Mouse (Mus musculus): Measurements from ENCODE around the gene L2hgdh.

DNA sequence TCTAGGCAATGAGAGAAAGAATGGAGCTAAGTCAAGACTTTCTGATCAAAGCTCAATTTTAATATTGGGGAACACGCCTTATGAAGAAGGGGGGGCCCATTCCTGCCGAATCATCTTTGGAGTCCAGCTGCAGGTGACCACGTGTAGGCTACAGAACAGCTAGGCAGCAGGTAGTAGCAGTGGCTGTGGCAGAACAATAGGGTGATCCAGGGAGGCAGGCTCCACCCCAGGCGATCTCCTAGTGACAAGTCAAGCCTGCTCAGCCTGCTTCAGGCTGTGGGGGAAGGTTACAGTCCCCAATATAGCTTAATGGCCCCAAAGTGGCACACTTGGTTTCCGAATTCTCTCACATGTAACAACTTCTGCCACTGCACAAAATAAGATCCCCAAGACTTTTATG lies 7.5 kb upstream of the L2hgdh start:
- TF ChIP-seq CTCF (IDR thresholded peaks at IDR 0.05; ENCODE audit: low read depth, low read length) (no peak), GATA1 (IDR thresholded peaks at IDR 0.05; ENCODE audit: borderline replicate concordance, low read length) (no peak)

Data from G1E (cell line).